21 mouse cellular contexts compared by ENCODE assay signal in genomic region chr14:54782971-54783370, GRCm38 (mm10). TPM values are rescaled to one million over a fixed set of nuclear protein-coding genes. Genes with fewer than 3 reads are reported as not detected.
DNase-seq lines count a peak whose midpoint lies in the region; ATAC-seq and TF ChIP-seq lines count a peak whose summit lies in the region.
"Had no signal": no experiment of that assay in that cellular context is flagged by ENCODE, and none has a peak within 500 bp of the region (broad histone marks: within the 10 kb centered on the region; RNA-seq: fewer than 3 reads in every experiment).

No protein-coding gene starts in this region.

- peak overlapping the region; percentile 65; the same call in 1 of the 2 replicates for H3K27ac ChIP-seq in kidney, adult 2 months (ENCODE audit: insufficient read depth, low read depth, low read length)
- H3K27ac ChIP-seq in kidney, embryonic 15.5 days = no peak overlapping the region
- 0 out of 2 replicates have a peak overlapping the region, but pooled peaks have one; percentile 18 for H3K27ac ChIP-seq in intestine, embryonic 15.5 days
- H3K27ac ChIP-seq in intestine, postnatal 0 days (ENCODE audit: low read depth, low read length) = peak overlapping the region; percentile 42; the same call in 1 of the 2 replicates
- H3K27ac ChIP-seq: embryonic facial prominence, embryonic 10.5 days; forebrain, embryonic 13.5 days; heart, embryonic 13.5 days had no signal

- no peaks in the 10 kb centered on the region for H3K9me3 ChIP-seq in kidney, embryonic 15.5 days (replicated peaks)
- no peaks in the 10 kb centered on the region for H3K9me3 ChIP-seq in intestine, embryonic 15.5 days
- H3K9me3 ChIP-seq in intestine, postnatal 0 days (ENCODE audit: control insufficient read depth) = no peaks in the 10 kb centered on the region
- H3K9me3 ChIP-seq: embryonic facial prominence, embryonic 10.5 days; forebrain, embryonic 13.5 days; heart, embryonic 13.5 days had no signal

- no peak for TF ChIP-seq CTCF in kidney, adult 2 months (conservative IDR thresholded peaks at IDR 0.05; ENCODE audit: insufficient read depth, insufficient read length, low read depth, low read length)
- no peak for TF ChIP-seq CTCF in intestine, postnatal 0 days (IDR thresholded peaks at IDR 0.05; ENCODE audit: low read depth)

- peaks cover 4% of the 10 kb centered on the region; the same call in 1 of the 2 replicates for H3K4me1 ChIP-seq in kidney, adult 2 months (ENCODE audit: control insufficient read depth, insufficient read depth, low read length)
- H3K4me1 ChIP-seq in kidney, embryonic 15.5 days = peaks cover 18% of the 10 kb centered on the region
- H3K4me1 ChIP-seq in intestine, embryonic 15.5 days (replicated peaks) = 0 out of 2 replicates have a peak, but pooled peaks cover 13% of the 10 kb centered on the region
- H3K4me1 ChIP-seq in intestine, postnatal 0 days (replicated peaks; ENCODE audit: control insufficient read depth, insufficient read depth, low read length) = 0 out of 2 replicates have a peak, but pooled peaks cover 4% of the 10 kb centered on the region

- peak; percentile 83 for DNase-seq in kidney, adult 2 months
- DNase-seq in yolk sac, embryonic 10.5 days (ENCODE audit: low spot score) = peak; percentile 67
- no peak for DNase-seq in heart, adult 18-20 months
- DNase-seq: adrenal gland, postnatal 14 days; cerebellum, adult 11-12 months; cerebellum, postnatal 10 days; forebrain, postnatal 0 days; gastrocnemius, postnatal 14 days; heart, postnatal 36 days had no signal

- no peaks in the 10 kb centered on the region for H3K27me3 ChIP-seq in kidney, adult 2 months (replicated peaks; ENCODE audit: control insufficient read depth, insufficient read depth, low read length)
- peaks cover 28% of the 10 kb centered on the region for H3K27me3 ChIP-seq in kidney, embryonic 15.5 days
- no peaks in the 10 kb centered on the region for H3K27me3 ChIP-seq in intestine, embryonic 15.5 days (replicated peaks)
- no peaks in the 10 kb centered on the region for H3K27me3 ChIP-seq in intestine, postnatal 0 days (replicated peaks; ENCODE audit: control insufficient read depth, insufficient read depth, low read length)

- no peaks in the 10 kb centered on the region for H3K36me3 ChIP-seq in kidney, adult 2 months (ENCODE audit: control insufficient read depth, insufficient read depth, low read length)
- H3K36me3 ChIP-seq in kidney, embryonic 15.5 days = no peaks in the 10 kb centered on the region
- H3K36me3 ChIP-seq in intestine, embryonic 15.5 days = no peaks in the 10 kb centered on the region
- H3K36me3 ChIP-seq in intestine, postnatal 0 days (ENCODE audit: control insufficient read depth, insufficient read depth) = no peaks in the 10 kb centered on the region
- H3K36me3 ChIP-seq: embryonic facial prominence, embryonic 10.5 days; heart, embryonic 13.5 days had no signal

- no peak overlapping the region for H3K9ac ChIP-seq in kidney, embryonic 15.5 days
- no peak overlapping the region for H3K9ac ChIP-seq in intestine, embryonic 15.5 days
- H3K9ac ChIP-seq in intestine, postnatal 0 days (ENCODE audit: low read depth, low read length) = no peak overlapping the region
- H3K9ac ChIP-seq: forebrain, embryonic 13.5 days; forebrain, postnatal 0 days; heart, embryonic 13.5 days had no signal

- 72% methylated on average over 6 of the region's 6 CpGs for WGBS in kidney, adult 2 months
- 85% methylated on average over 6 of the region's 6 CpGs for WGBS in kidney, embryonic 15.5 days
- 71% methylated on average over 6 of the region's 6 CpGs for WGBS in intestine, embryonic 15.5 days
- WGBS in intestine, postnatal 0 days = 53% methylated on average over 6 of the region's 6 CpGs

- H3K4me3 ChIP-seq in kidney, adult 2 months (ENCODE audit: insufficient read depth, low read depth, low read length) = no peak overlapping the region
- no peak overlapping the region for H3K4me3 ChIP-seq in kidney, embryonic 15.5 days (replicated peaks)
- H3K4me3 ChIP-seq in intestine, embryonic 15.5 days (replicated peaks) = no peak overlapping the region
- H3K4me3 ChIP-seq in intestine, postnatal 0 days (ENCODE audit: low read depth, low read length) = peak overlapping the region; percentile 9; the same call in 1 of the 2 replicates
- H3K4me3 ChIP-seq: embryonic facial prominence, embryonic 10.5 days; forebrain, embryonic 13.5 days; heart, embryonic 13.5 days had no signal

- ATAC-seq in kidney, embryonic 15.5 days (replicated peaks; ENCODE audit: low FRiP score) = no peak
- ATAC-seq in intestine, embryonic 15.5 days = no peak
- peak; percentile 61 for ATAC-seq in intestine, postnatal 0 days
- ATAC-seq: activated CD4-positive, CD25-positive, alpha-beta regulatory T cell, adult 4 months; forebrain, embryonic 13.5 days; forebrain, postnatal 0 days; Patski had no signal

- no peak overlapping the region for H3K4me2 ChIP-seq in kidney, embryonic 15.5 days
- H3K4me2 ChIP-seq in intestine, embryonic 15.5 days (replicated peaks) = no peak overlapping the region
- peak overlapping the region; percentile 31 for H3K4me2 ChIP-seq in intestine, postnatal 0 days (replicated peaks; ENCODE audit: low read depth)

- no peak for TF ChIP-seq POLR2A in kidney, adult 2 months (IDR thresholded peaks at IDR 0.05; ENCODE audit: low read depth, low read length)

RNA-seq across cellular contexts. Expression of gene Slc7a8, which starts 1.2 kb away (rescaled TPM):
- polyA plus RNA-seq in kidney, adult 2 months (2012; rRNA removed) = 333 and 352 TPM in 2 replicates
- polyA plus RNA-seq in kidney, embryonic 15.5 days (2015; fragmentation: Nextera tagmentation; extraction: Ambion mirVana) = 12.8 and 14.2 TPM in 2 replicates
- polyA plus RNA-seq in intestine, embryonic 15.5 days (2015; fragmentation: Nextera tagmentation; extraction: Ambion mirVana) = 30.9 and 33.0 TPM in 2 replicates
- polyA plus RNA-seq in intestine, postnatal 0 days (2015; fragmentation: Nextera tagmentation; extraction: Ambion mirVana) = 34.2 and 36.9 TPM in 2 replicates
- 1 to 10 TPM; 3.1 to 3.3 TPM for total RNA-seq in heart, adult 18-20 months (2021)
- polyA plus RNA-seq: activated CD4-positive, CD25-positive, alpha-beta regulatory T cell, adult 4 months had no signal

RNA-seq across cellular contexts. Expression of gene Rnf212b, which starts 31.0 kb away (rescaled TPM):
- polyA plus RNA-seq in kidney, adult 2 months (2012; rRNA removed) = 7.4 and 7.6 TPM in 2 replicates
- polyA plus RNA-seq in kidney, embryonic 15.5 days (2015; fragmentation: Nextera tagmentation; extraction: Ambion mirVana) = not detected in 2 replicates
- polyA plus RNA-seq in intestine, embryonic 15.5 days (2015; fragmentation: Nextera tagmentation; extraction: Ambion mirVana) = not detected in 2 replicates
- polyA plus RNA-seq in intestine, postnatal 0 days (2015; fragmentation: Nextera tagmentation; extraction: Ambion mirVana) = not detected in 2 replicates
- total RNA-seq in heart, adult 18-20 months (2021) = under 1 TPM; 0.36 to 0.57 TPM
- total RNA-seq: adrenal gland, postnatal 14 days; CH12.LX; forebrain, postnatal 0 days; heart, postnatal 36 days had no signal
- polyA plus RNA-seq: activated CD4-positive, CD25-positive, alpha-beta regulatory T cell, adult 4 months; embryonic facial prominence, embryonic 10.5 days; embryonic facial prominence, embryonic 14.5 days; forebrain, embryonic 13.5 days; forebrain, postnatal 0 days; gonadal fat pad, adult 2 months; heart, embryonic 13.5 days; hindbrain, embryonic 11.5 days; Patski had no signal

Comparison
In these comparisons a context has a peak if more than half of its experiments do, and no peak if none do; other contexts are left out.
1. DNase-seq: peak in kidney, adult 2 months (single experiment) and yolk sac, embryonic 10.5 days (single experiment); none in heart, adult 18-20 months (0 of 2).